Mouse (Mus musculus) liver, postnatal 0 days (tissue): ENCODE measurements at regions not wholly inside any gene's neighbourhood (a gene's known extent, or its start where the extent isn't known, plus 50 kb on each side); places are given as distances from the start of the nearest gene placed in this dataset.

ENCODE experiments used
- ATAC-seq: fragments of 200-750 bp; cut with Nextera tagmentation; 2 replicates; pipeline ENCODE4 v1.8.0; 2017; ENCODE audit warnings: mild to moderate bottlenecking, moderate library complexity
- DNase-seq: peaks from one replicate; pipeline ENCODE4 v3.0.0-alpha.2; 2016
- H3K27ac ChIP-seq: fragments of 300-500 bp; sonication (generic); 2 replicates; pipeline ENCODE4 v1.5.1; 2014; ENCODE audit warnings: antibody characterized with exemption, moderate library complexity, mild to moderate bottlenecking, low read depth
- H3K27me3 ChIP-seq: fragments of 300-500 bp; sonication (generic); 2 replicates; pipeline ENCODE4 v1.6.1; 2014; ENCODE audit warnings: low read length, control low read depth, mixed read lengths; ENCODE audit not compliant: insufficient read depth
- H3K36me3 ChIP-seq: fragments of 300-500 bp; sonication (generic); replicated peaks from 2 replicates; pipeline ENCODE4 v1.6.1; 2014; ENCODE audit warnings: mild to moderate bottlenecking, control low read depth, low read length, moderate library complexity, mixed read lengths; ENCODE audit not compliant: insufficient read depth
- H3K4me1 ChIP-seq: fragments of 300-500 bp; sonication (generic); 2 replicates; pipeline ENCODE4 v1.6.1; 2014; ENCODE audit warnings: antibody characterized with exemption, mild to moderate bottlenecking, control low read depth; ENCODE audit not compliant: insufficient read depth
- H3K4me2 ChIP-seq: fragments of 300-500 bp; sonication (generic); 2 replicates; pipeline ENCODE4 v1.6.1; 2014; ENCODE audit warnings: low read depth, mild to moderate bottlenecking, low read length, moderate library complexity, mixed read lengths
- H3K4me3 ChIP-seq: fragments of 300-500 bp; sonication (generic); 2 replicates; pipeline ENCODE4 v1.5.1; 2014; ENCODE audit warnings: low read depth, low read length
- H3K9ac ChIP-seq: fragments of 300-500 bp; sonication (generic); replicated peaks from 2 replicates; pipeline ENCODE4 v1.6.1; 2014; ENCODE audit warnings: mild to moderate bottlenecking, moderate library complexity
- H3K9me3 ChIP-seq: fragments of 300-500 bp; sonication (generic); 2 replicates; pipeline ENCODE4 v1.6.1; 2016; ENCODE audit warnings: mild to moderate bottlenecking, control low read depth, low read length, mixed read lengths
- CTCF ChIP-seq: sonication (generic); IDR thresholded peaks from 2 replicates; pipeline ENCODE4 v1.5.1; 2016; ENCODE audit warnings: antibody characterized with exemption, low read depth
- EP300 ChIP-seq: IDR thresholded peaks from 2 replicates; pipeline ENCODE4 v1.6.1; 2016; ENCODE audit warnings: antibody characterized with exemption, low read depth, mild to moderate bottlenecking
- WGBS: fragments of 180-500 bp; shearing (Covaris S2); extraction: QIAGEN DNeasy Blood & Tissue Kit; methylation state at CpG from one replicate; pipeline ENCODE4 v1.1.7; 2014; ENCODE audit not compliant: insufficient replicate concordance; 5-methylcytosine and 5-hydroxymethylcytosine counted together

- DNase-seq (no peak), ATAC-seq (no peak)
- H3K27ac ChIP-seq = no peak overlapping the region
- H3K4me1 ChIP-seq = no peaks in the 10 kb centered on the region
- no peak overlapping the region for H3K9ac ChIP-seq
- 73% methylated on average over 3 of the region's 3 CpGs for WGBS
- no peaks in the 10 kb centered on the region for H3K27me3 ChIP-seq
- H3K4me3 ChIP-seq = no peak overlapping the region
- no peaks in the 10 kb centered on the region for H3K36me3 ChIP-seq
- H3K9me3 ChIP-seq = no peaks in the 10 kb centered on the region
- TF ChIP-seq CTCF (no peak), EP300 (no peak)
- no peak overlapping the region for H3K4me2 ChIP-seq
Measured at GRCm38 (mm10) chr9:61757806-61758205, 156.5 kb downstream of the Rplp1 start.

GRCm38 (mm10) chr9:61756801-61757342 lies 157.5 kb downstream of the Rplp1 start:
- H3K27ac ChIP-seq = no peak overlapping the region
- no peaks in the 10 kb centered on the region for H3K4me1 ChIP-seq
- no peaks in the 10 kb centered on the region for H3K36me3 ChIP-seq
- 84% methylated on average over 24 of the region's 24 CpGs for WGBS
- no peaks in the 10 kb centered on the region for H3K27me3 ChIP-seq
- no peak overlapping the region for H3K9ac ChIP-seq
- no peak for ATAC-seq
- TF ChIP-seq CTCF (no peak), EP300 (no peak)
- no peaks in the 10 kb centered on the region for H3K9me3 ChIP-seq
- no peak overlapping the region for H3K4me3 ChIP-seq
- DNase-seq = no peak
- H3K4me2 ChIP-seq = no peak overlapping the region

GRCm38 (mm10) chr9:61756224-61756800 lies 158.0 kb downstream of the Rplp1 start:
- no peaks in the 10 kb centered on the region for H3K4me1 ChIP-seq
- H3K36me3 ChIP-seq = no peaks in the 10 kb centered on the region
- H3K27me3 ChIP-seq = no peaks in the 10 kb centered on the region
- H3K4me2 ChIP-seq = no peak overlapping the region
- ATAC-seq (no peak), DNase-seq (no peak)
- WGBS = 76% methylated on average over 15 of the region's 15 CpGs
- no peaks in the 10 kb centered on the region for H3K9me3 ChIP-seq
- H3K9ac ChIP-seq = no peak overlapping the region
- no peak overlapping the region for H3K4me3 ChIP-seq
- TF ChIP-seq EP300 (no peak), CTCF (no peak)
- H3K27ac ChIP-seq = no peak overlapping the region

- Histone ChIP-seq H3K27ac (no peak overlapping the region), H3K4me1 (no peaks in the 10 kb centered on the region), H3K9me3 (no peaks in the 10 kb centered on the region), H3K27me3 (no peaks in the 10 kb centered on the region), H3K4me3 (no peak overlapping the region), H3K36me3 (no peaks in the 10 kb centered on the region), H3K4me2 (no peak overlapping the region), H3K9ac (no peak overlapping the region)
- ATAC-seq (no peak), DNase-seq (no peak)
- TF ChIP-seq CTCF = no peak
- no peak for TF ChIP-seq EP300
- 91% methylated on average over 3 of the region's 3 CpGs for WGBS
Measured at GRCm38 (mm10) chr9:61755311-61755710, 159.0 kb downstream of the Rplp1 start.

- no peaks in the 10 kb centered on the region for H3K9me3 ChIP-seq
- TF ChIP-seq EP300 (no peak), CTCF (no peak)
- WGBS = 28% methylated on average over 10 of the region's 10 CpGs
- no peak overlapping the region for H3K4me2 ChIP-seq
- ATAC-seq = no peak
- H3K36me3 ChIP-seq = no peaks in the 10 kb centered on the region
- no peak overlapping the region for H3K27ac ChIP-seq
- no peaks in the 10 kb centered on the region for H3K4me1 ChIP-seq
- no peaks in the 10 kb centered on the region for H3K27me3 ChIP-seq
- H3K4me3 ChIP-seq = no peak overlapping the region
- H3K9ac ChIP-seq = no peak overlapping the region
- DNase-seq = no peak
Measured at GRCm38 (mm10) chr9:61753795-61754194, 160.5 kb downstream of the Rplp1 start.

- no peaks in the 10 kb centered on the region for H3K36me3 ChIP-seq
- H3K4me3 ChIP-seq = no peak overlapping the region
- no peak overlapping the region for H3K4me2 ChIP-seq
- H3K27ac ChIP-seq = no peak overlapping the region
- no peaks in the 10 kb centered on the region for H3K4me1 ChIP-seq
- ATAC-seq (no peak), DNase-seq (no peak)
- H3K9me3 ChIP-seq = no peaks in the 10 kb centered on the region
- H3K27me3 ChIP-seq = no peaks in the 10 kb centered on the region
- TF ChIP-seq CTCF = no peak
- TF ChIP-seq EP300 = no peak
- 72% methylated on average over 4 of the region's 4 CpGs for WGBS
- no peak overlapping the region for H3K9ac ChIP-seq
Measured at GRCm38 (mm10) chr9:61749201-61749600, 165.1 kb downstream of the Rplp1 start.
